Mouse (Mus musculus) liver, embryonic 14.5 days (tissue): ENCODE measurements around the gene Lhfpl1. TPM values are rescaled to one million over a fixed set of nuclear protein-coding genes. Genes with fewer than 3 reads are reported as not detected.
A peak's percentile ranks its signal among the peaks of the same experiment; 100 is the strongest.
"Not testable (repeated sequence)": the region's sequence is repeated elsewhere in the genome, so short reads cannot be mapped to it uniquely, and the experiment has no call there.

Experiments
- ATAC-seq: fragments of 200-750 bp; cut with Nextera tagmentation; 2 replicates; pipeline ENCODE4 v1.8.0; 2017; ENCODE audit warnings: moderate number of reproducible peaks, mild to moderate bottlenecking, moderate library complexity; ENCODE audit not compliant: insufficient read depth
- DNase-seq, 3 experiments: peaks; one replicate each; pipeline ENCODE4 v3.0.0-alpha.2; 2012 to 2013; ENCODE audit warnings: low read depth in 3 of 3, low spot score in 3 of 3
- H3K27ac ChIP-seq: fragments of 300-500 bp; sonication (generic); 2 replicates; pipeline ENCODE4 v1.5.1; 2014; ENCODE audit warnings: moderate library complexity, mild to moderate bottlenecking, control low read depth, inconsistent platforms
- H3K27me3 ChIP-seq: fragments of 300-500 bp; sonication (generic); 2 replicates; pipeline ENCODE4 v1.6.1; 2014; ENCODE audit warnings: mild to moderate bottlenecking, low read length, moderate library complexity; ENCODE audit not compliant: control insufficient read depth, insufficient read depth
- H3K36me3 ChIP-seq: fragments of 300-500 bp; sonication (generic); replicated peaks from 2 replicates; pipeline ENCODE4 v1.6.1; 2014; ENCODE audit warnings: low read depth; ENCODE audit not compliant: control insufficient read depth, insufficient read depth
- H3K4me1 ChIP-seq, 2 experiments: fragments of 200-500 bp in 1 of 2; fragments of 300-500 bp in 1 of 2; sonication (generic) in 1 of 2; replicated peaks; 2 replicates each; pipeline ENCODE4 v1.6.1; 2012 to 2014; ENCODE audit warnings: antibody characterized with exemption in 1 of 2, inconsistent platforms in 1 of 2, low read length in 1 of 2; ENCODE audit not compliant: control insufficient read depth in 2 of 2, insufficient read depth in 2 of 2
- H3K4me2 ChIP-seq: fragments of 300-500 bp; sonication (generic); 2 replicates; pipeline ENCODE4 v1.6.1; 2014; ENCODE audit warnings: low read depth, mild to moderate bottlenecking, control low read depth, moderate library complexity
- H3K4me3 ChIP-seq, 2 experiments: fragments of 200-500 bp in 1 of 2; fragments of 300-500 bp in 1 of 2; sonication (generic) in 1 of 2; 2 replicates each; pipeline ENCODE4 v1.5.1; 2012 to 2014; ENCODE audit warnings: low read depth in 2 of 2, low read length in 2 of 2, mild to moderate bottlenecking in 2 of 2, control low read depth in 1 of 2, inconsistent platforms in 1 of 2, moderate library complexity in 1 of 2; ENCODE audit not compliant: insufficient read depth in 1 of 2
- H3K9ac ChIP-seq: fragments of 300-500 bp; sonication (generic); replicated peaks from 2 replicates; pipeline ENCODE4 v1.6.1; 2014; ENCODE audit warnings: mild to moderate bottlenecking, control low read depth, moderate library complexity
- H3K9me3 ChIP-seq: fragments of 300-500 bp; sonication (generic); 2 replicates; pipeline ENCODE4 v1.6.1; 2016; ENCODE audit warnings: low read length, mixed read lengths; ENCODE audit not compliant: control insufficient read depth
- CTCF ChIP-seq: IDR thresholded peaks from 2 replicates; pipeline ENCODE4 v1.5.1; 2016; ENCODE audit warnings: antibody characterized with exemption, low read depth, control low read depth
- EP300 ChIP-seq: IDR thresholded peaks from 2 replicates; pipeline ENCODE4 v1.6.1; 2016; ENCODE audit warnings: antibody characterized with exemption, low read depth
- WGBS: fragments of 180-500 bp; shearing (Covaris S2); extraction: QIAGEN DNeasy Blood & Tissue Kit; methylation state at CpG from one replicate; pipeline ENCODE4 v1.1.7; 2014; ENCODE audit not compliant: insufficient replicate concordance; 5-methylcytosine and 5-hydroxymethylcytosine counted together
- polyA plus RNA-seq, 2 experiments: library from polyadenylated mRNA; depleted of rRNA in 1 of 2; stranded (reverse) in 1 of 2; unstranded in 1 of 2; fragments of >200 nt; fragmentation: Nextera tagmentation in 1 of 2; extraction: Ambion mirVana in 1 of 2; gene quantifications; 2 replicates each; pipeline versions ENCODE4 v1.2.1 to v1.2.3; 2012 to 2014

Gene Lhfpl1
- polyA plus RNA-seq, 2 experiments: 0.06 to 0.09 TPM

- Histone ChIP-seq H3K9me3 (no peaks in the 10 kb centered on the region), H3K27me3 (no peaks in the 10 kb centered on the region), H3K4me2 (no peak overlapping the region), H3K4me3 (no peak overlapping the region), H3K27ac (no peak overlapping the region), H3K4me1 (no peaks in the 10 kb centered on the region), H3K9ac (no peak overlapping the region), H3K36me3 (no peaks in the 10 kb centered on the region)
- TF ChIP-seq EP300 (no peak), CTCF (peak; percentile 25)
- ATAC-seq (no peak), DNase-seq (no peak)
- 42% methylated on average over 1 of the region's 1 CpGs for WGBS
These were observed 40.3 kb downstream of the Lhfpl1 start for GRCm38 (mm10) chrX:145308555-145308954.

DNA sequence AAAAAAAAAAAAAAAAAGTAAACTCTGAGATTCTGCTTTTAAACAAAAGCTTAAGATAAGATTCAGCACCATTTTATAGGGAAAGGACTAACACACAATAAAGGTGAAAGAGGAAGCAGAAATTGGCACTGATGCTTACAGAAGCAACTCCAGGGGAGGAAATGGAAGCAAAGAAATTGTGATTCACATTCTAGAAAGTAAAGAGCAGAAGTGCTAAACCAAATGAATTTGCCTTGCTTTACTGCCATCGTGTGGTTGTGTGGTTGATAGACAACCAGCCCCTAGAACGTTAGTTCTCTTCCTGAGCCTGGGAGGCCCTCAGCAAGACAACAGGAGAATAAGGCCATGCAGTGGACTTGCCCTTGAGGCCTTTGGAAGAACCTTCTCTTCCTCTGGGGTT is 41.7 kb downstream of the Lhfpl1 start:
- no peaks in the 10 kb centered on the region for H3K27me3 ChIP-seq
- no peaks in the 10 kb centered on the region for H3K4me1 ChIP-seq
- peak in 1 of 3 experiments; percentile 0 for DNase-seq
- no peak overlapping the region for H3K9ac ChIP-seq
- no peak overlapping the region for H3K27ac ChIP-seq
- no peak for ATAC-seq
- WGBS: 0% methylated on average over 2 of the region's 2 CpGs
- no peaks in the 10 kb centered on the region for H3K9me3 ChIP-seq
- H3K4me2 ChIP-seq: no peak overlapping the region
- TF ChIP-seq EP300 (no peak), CTCF (peak; percentile 38)
- no peaks in the 10 kb centered on the region for H3K36me3 ChIP-seq
- no peak overlapping the region for H3K4me3 ChIP-seq

DNA sequence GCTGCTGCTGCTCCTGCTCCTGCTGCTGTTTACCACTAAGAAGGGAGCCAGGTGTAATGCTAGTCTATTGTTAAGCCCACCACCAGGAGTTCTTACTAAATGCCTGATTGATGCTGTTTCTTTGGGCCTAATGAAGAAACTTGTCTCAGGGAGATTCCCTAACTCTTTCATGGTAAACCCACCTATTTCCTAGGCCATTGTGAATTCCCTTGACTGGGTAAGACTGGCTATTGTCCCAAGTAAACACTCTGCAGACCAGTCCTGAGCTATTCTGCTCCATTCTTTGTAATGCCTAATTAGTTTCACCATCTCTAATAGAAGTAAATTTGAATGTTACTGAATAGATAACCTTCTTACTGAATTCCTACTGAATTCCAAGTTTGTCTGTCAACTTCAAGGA is 48.7 kb downstream of the Lhfpl1 start:
- not testable (repeated sequence) for H3K36me3 ChIP-seq, H3K4me3 ChIP-seq, H3K27me3 ChIP-seq, H3K9ac ChIP-seq, H3K4me1 ChIP-seq, ATAC-seq, H3K4me2 ChIP-seq, H3K27ac ChIP-seq, H3K9me3 ChIP-seq, DNase-seq

DNA sequence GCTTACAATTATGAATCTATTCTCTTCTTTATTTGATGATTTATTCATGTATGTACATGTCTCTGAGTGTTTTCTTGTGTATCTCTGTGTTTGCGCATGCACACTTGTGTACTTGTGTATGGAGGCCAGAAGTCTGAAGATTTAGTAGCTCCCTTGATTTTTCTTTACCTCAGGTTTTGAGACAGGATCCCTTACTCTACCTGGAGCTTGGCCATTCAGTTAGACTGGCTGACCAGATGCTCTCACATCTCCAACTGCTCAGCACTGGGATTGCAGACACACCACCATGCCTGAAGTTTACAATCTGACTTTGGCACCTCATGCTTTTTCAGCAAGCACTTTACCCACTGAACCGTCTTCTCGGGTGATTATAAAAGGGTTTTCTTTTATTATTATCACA is 76.7 kb downstream of the Lhfpl1 start:
- 74% methylated on average over 3 of the region's 3 CpGs for WGBS
- H3K4me3 ChIP-seq: no peak overlapping the region
- H3K36me3 ChIP-seq: no peaks in the 10 kb centered on the region
- H3K9me3 ChIP-seq: no peaks in the 10 kb centered on the region
- ATAC-seq: no peak
- H3K4me1 ChIP-seq: no peaks in the 10 kb centered on the region
- H3K4me2 ChIP-seq: no peak overlapping the region
- no peak for TF ChIP-seq CTCF
- no peak for TF ChIP-seq EP300
- H3K27ac ChIP-seq: no peak overlapping the region
- H3K9ac ChIP-seq: no peak overlapping the region
- no peak for DNase-seq
- no peaks in the 10 kb centered on the region for H3K27me3 ChIP-seq

GRCm38 (mm10) chrX:145271768-145272167 is 77.1 kb downstream of the Lhfpl1 start:
- Histone ChIP-seq H3K27me3 (no peaks in the 10 kb centered on the region), H3K27ac (no peak overlapping the region), H3K4me1 (no peaks in the 10 kb centered on the region), H3K4me3 (no peak overlapping the region), H3K9ac (no peak overlapping the region), H3K9me3 (no peaks in the 10 kb centered on the region), H3K4me2 (no peak overlapping the region), H3K36me3 (no peaks in the 10 kb centered on the region)
- DNase-seq (no peak), ATAC-seq (no peak)
- no peak for TF ChIP-seq CTCF
- no peak for TF ChIP-seq EP300
- 45% methylated on average over 4 of the region's 4 CpGs for WGBS

GRCm38 (mm10) chrX:145261803-145262202 is 87.1 kb downstream of the Lhfpl1 start:
- Histone ChIP-seq H3K27me3 (no peaks in the 10 kb centered on the region), H3K4me2 (no peak overlapping the region), H3K4me3 (no peak overlapping the region), H3K9ac (no peak overlapping the region), H3K9me3 (no peaks in the 10 kb centered on the region), H3K27ac (no peak overlapping the region), H3K4me1 (no peaks in the 10 kb centered on the region), H3K36me3 (no peaks in the 10 kb centered on the region)
- 40% methylated on average over 5 of the region's 5 CpGs for WGBS
- no peak for DNase-seq
- TF ChIP-seq EP300 (no peak), CTCF (no peak)
- ATAC-seq: no peak

Other genes starting within 250 kb of the Lhfpl1 start
- 4.2 TPM in 2 replicates for gene Amot, start 156.1 kb upstream of the Lhfpl1 start, polyA plus RNA-seq (2012; rRNA removed)
- gene Amot, start 156.1 kb upstream of the Lhfpl1 start, polyA plus RNA-seq (2014; fragmentation: Nextera tagmentation; extraction: Ambion mirVana): 4.3 and 5.7 TPM in 2 replicates